Mouse (Mus musculus): ENCODE results near the gene Vmn2r116. TPM values are rescaled to one million over a fixed set of nuclear protein-coding genes. Genes with fewer than 3 reads are reported as not detected.
"Not testable (repeated sequence)": the region's sequence is repeated elsewhere in the genome, so short reads cannot be mapped to it uniquely, and the experiment has no call there.

Vmn2r116 gene
- polyA plus RNA-seq (2012; rRNA removed) = not detected in 2 replicates

DNA sequence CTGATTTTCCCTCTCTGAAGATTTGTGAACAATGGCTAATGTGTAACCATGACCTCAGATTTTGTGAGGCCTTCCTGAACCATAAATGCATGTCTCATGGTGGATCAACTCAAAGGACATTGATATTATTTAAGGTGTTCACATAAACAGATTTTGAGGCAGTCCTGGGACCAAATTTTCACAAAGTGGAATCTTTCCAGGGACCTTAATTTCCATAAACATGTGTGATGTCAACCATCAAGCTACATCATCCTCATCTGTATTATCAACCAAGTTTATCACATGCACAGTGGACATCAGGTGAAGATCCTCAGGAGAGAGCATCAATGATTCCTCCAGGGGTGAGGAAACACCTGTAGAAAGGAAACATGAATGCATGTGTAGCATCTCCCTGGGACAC lies at the start of gene Vmn2r116:
Vmn2r116 (plus strand) TSS at position 301 of the 400 bp plus-strand sequence.
- H3K36me3 ChIP-seq (ENCODE audit: control insufficient read depth, insufficient read depth, low read length); H3K27ac ChIP-seq (ENCODE audit: control insufficient read depth, insufficient read depth, low read length); H3K4me3 ChIP-seq (ENCODE audit: control insufficient read depth, insufficient read depth, low read length); H3K4me1 ChIP-seq (replicated peaks; ENCODE audit: control insufficient read depth, insufficient read depth, low read length); H3K27me3 ChIP-seq (ENCODE audit: control insufficient read depth, insufficient read depth, low read length); DNase-seq: not testable (repeated sequence)

DNA sequence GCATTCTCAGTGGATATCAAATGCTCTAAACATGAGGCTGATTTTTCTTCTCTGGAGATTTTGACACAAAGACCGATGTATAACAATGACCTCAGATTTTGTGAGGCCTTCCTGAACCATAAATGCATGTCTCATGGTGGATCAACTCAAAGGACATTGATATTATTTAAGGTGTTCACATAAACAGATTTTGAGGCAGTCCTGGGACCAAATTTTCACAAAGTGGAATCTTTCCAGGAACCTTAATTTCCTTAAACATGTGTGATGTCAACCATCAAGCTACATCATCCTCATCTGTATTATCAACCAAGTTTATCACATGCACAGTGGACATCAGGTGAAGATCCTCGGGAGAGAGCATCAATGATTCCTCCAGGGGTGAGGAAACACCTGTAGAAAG lies 41.0 kb upstream of the Vmn2r116 start, which contains the start of gene Vmn2r115:
Vmn2r115 (plus strand) TSS at position 301 of the 400 bp plus-strand sequence.
- not testable (repeated sequence) for H3K27me3 ChIP-seq (ENCODE audit: control insufficient read depth, insufficient read depth, low read length); H3K4me3 ChIP-seq (ENCODE audit: control insufficient read depth, insufficient read depth, low read length); H3K4me1 ChIP-seq (replicated peaks; ENCODE audit: control insufficient read depth, insufficient read depth, low read length); DNase-seq; H3K27ac ChIP-seq (ENCODE audit: control insufficient read depth, insufficient read depth, low read length); H3K36me3 ChIP-seq (ENCODE audit: control insufficient read depth, insufficient read depth, low read length)
- WGBS = 38% methylated on average over 2 of the region's 2 CpGs

DNA sequence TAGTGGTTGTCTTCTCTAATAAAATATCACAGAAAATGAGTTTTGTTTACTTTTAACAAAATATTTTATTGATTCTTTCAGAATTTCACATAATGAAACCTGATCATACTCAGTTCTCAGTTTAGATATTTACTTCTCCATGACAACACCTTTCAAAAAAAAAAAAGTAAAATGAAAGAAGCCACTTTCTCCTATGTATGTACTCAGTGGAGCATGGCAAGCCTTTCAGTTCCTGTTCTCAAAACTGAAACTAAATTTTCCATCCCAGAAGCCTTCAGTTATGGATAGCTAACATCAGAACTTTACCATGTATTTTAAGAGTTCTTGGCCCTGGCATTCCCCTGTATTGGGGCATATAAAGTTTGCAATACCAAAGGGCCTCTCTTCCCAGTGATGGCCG lies 32.8 kb upstream of the Vmn2r116 start:
- Histone ChIP-seq H3K4me3 (ENCODE audit: control insufficient read depth, insufficient read depth, low read length) (no peak overlapping the region), H3K36me3 (ENCODE audit: control insufficient read depth, insufficient read depth, low read length) (no peaks in the 10 kb centered on the region), H3K27me3 (ENCODE audit: control insufficient read depth, insufficient read depth, low read length) (no peaks in the 10 kb centered on the region), H3K4me1 (replicated peaks; ENCODE audit: control insufficient read depth, insufficient read depth, low read length) (no peaks in the 10 kb centered on the region), H3K27ac (ENCODE audit: control insufficient read depth, insufficient read depth, low read length) (no peak overlapping the region)
- TF ChIP-seq CTCF (IDR thresholded peaks at IDR 0.05; ENCODE audit: borderline replicate concordance, control insufficient read depth, extremely low read depth, insufficient read depth, low read length, poor library complexity) (no peak), POLR2A (IDR thresholded peaks at IDR 0.05; ENCODE audit: control insufficient read depth, extremely low read depth, insufficient read depth, low read length, poor library complexity) (no peak)
- 96% methylated on average over 1 of the region's 1 CpGs for WGBS
- DNase-seq = no peak

DNA sequence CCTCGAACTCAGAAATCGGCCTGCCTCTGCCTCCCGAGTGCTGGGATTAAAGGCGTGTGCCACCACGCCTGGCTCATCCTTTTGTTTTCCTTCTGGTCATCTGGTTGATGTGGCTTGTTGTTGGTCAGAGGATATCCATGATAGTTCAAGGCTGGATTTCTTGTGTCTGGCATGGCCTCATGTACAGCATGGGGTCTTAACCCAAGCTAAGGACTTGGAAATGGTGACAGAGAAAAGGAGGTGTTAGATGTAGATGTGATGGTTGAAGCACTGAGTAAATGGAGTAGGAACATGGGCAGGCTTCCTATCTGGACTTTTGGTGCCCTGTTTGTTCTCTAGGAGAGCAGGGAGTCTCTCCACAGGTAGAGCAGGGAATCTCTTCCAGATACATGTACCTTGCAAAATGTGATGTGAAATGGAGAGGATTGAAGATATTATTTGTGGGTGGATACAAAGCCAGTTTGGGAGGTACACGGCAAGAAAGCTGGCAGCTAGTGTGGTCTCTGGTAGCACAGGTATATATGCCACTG lies 48.8 kb downstream of the Vmn2r116 start:
- 81% methylated on average over 6 of the region's 6 CpGs for WGBS
- no peak for DNase-seq
- no peaks in the 10 kb centered on the region for H3K36me3 ChIP-seq (ENCODE audit: control insufficient read depth, insufficient read depth, low read length)
- H3K27me3 ChIP-seq (ENCODE audit: control insufficient read depth, insufficient read depth, low read length) = no peaks in the 10 kb centered on the region
- H3K4me1 ChIP-seq (replicated peaks; ENCODE audit: control insufficient read depth, insufficient read depth, low read length) = no peaks in the 10 kb centered on the region
- H3K4me3 ChIP-seq (ENCODE audit: control insufficient read depth, insufficient read depth, low read length) = no peak overlapping the region
- H3K27ac ChIP-seq (ENCODE audit: control insufficient read depth, insufficient read depth, low read length) = no peak overlapping the region
- no peak for TF ChIP-seq CTCF (IDR thresholded peaks at IDR 0.05; ENCODE audit: borderline replicate concordance, control insufficient read depth, extremely low read depth, insufficient read depth, low read length, poor library complexity)
- TF ChIP-seq POLR2A (IDR thresholded peaks at IDR 0.05; ENCODE audit: control insufficient read depth, extremely low read depth, insufficient read depth, low read length, poor library complexity) = no peak

Other genes starting within 250 kb of the Vmn2r116 start
- gene Zfp40, start 191.4 kb upstream of the Vmn2r116 start, polyA plus RNA-seq (2012; rRNA removed) = 1.5 and 2.1 TPM in 2 replicates
- not detected in 2 replicates for gene Vmn2r114, start 72.1 kb upstream of the Vmn2r116 start, polyA plus RNA-seq (2012; rRNA removed)
- gene Vmn2r115, start 40.9 kb upstream of the Vmn2r116 start, polyA plus RNA-seq (2012; rRNA removed) = not detected in 2 replicates
- not detected in 2 replicates for gene Vmn2r117, start 95.1 kb downstream of the Vmn2r116 start, polyA plus RNA-seq (2012; rRNA removed)
- 23.5 and 24.4 TPM in 2 replicates for gene Zfp213, start 179.6 kb downstream of the Vmn2r116 start, polyA plus RNA-seq (2012; rRNA removed)
- 2.5 and 3.0 TPM in 2 replicates for gene Zfp13, start 214.9 kb downstream of the Vmn2r116 start, polyA plus RNA-seq (2012; rRNA removed)
- 0.18 and 0.20 TPM in 2 replicates for gene Zscan10, start 216.3 kb downstream of the Vmn2r116 start, polyA plus RNA-seq (2012; rRNA removed)

Measured in thymus, adult 2 months (tissue).